Mouse (Mus musculus) G1E (cell line): ENCODE data around the gene Mpp6.

Experiments
- CTCF ChIP-seq: IDR thresholded peaks from 2 replicates; pipeline ENCODE4 v1.5.1; 2012; ENCODE audit warnings: low read depth, low read length, inconsistent platforms, mixed read lengths
- GATA1 ChIP-seq: IDR thresholded peaks from 2 replicates; pipeline ENCODE4 v1.6.1; 2012; ENCODE audit warnings: borderline replicate concordance, low read length, inconsistent platforms, mixed read lengths
- GATA2 ChIP-seq: IDR thresholded peaks from 2 replicates; pipeline ENCODE4 v1.6.1; 2012; ENCODE audit warnings: low read depth, low read length, inconsistent platforms, borderline replicate concordance
- POLR2AphosphoS5 ChIP-seq: IDR thresholded peaks from 2 replicates; pipeline ENCODE4 v1.6.1; 2012; ENCODE audit warnings: low read depth, low read length, inconsistent platforms; ENCODE audit not compliant: insufficient replicate concordance
- TAL1 ChIP-seq: conservative IDR thresholded peaks from 2 replicates; pipeline ENCODE4 v1.6.1; 2012; ENCODE audit warnings: low read depth, low read length, inconsistent platforms, mixed read lengths

DNA sequence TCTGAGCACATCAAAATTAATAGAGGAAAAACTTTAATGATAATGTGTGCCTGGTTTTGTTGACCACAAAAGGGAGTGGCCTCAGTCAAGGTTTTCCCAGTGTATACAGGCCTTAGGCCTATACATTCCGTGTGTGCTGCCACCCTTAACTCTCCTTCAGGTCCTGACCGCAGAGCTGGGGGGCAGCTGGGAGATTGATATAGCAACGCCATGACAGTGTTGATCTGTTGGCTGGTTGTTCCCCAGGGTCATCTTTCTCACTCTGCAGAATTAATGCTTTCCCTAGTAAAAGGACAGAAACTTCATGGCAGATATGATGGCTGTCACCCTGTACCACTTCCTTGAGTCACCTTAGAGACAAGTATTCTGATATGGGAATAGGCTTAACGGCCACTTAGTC, 94.3 kb downstream of the Mpp6 start:
- no peak for TF ChIP-seq CTCF
- no peak for TF ChIP-seq POLR2AphosphoS5
- no peak for TF ChIP-seq GATA2
- TF ChIP-seq GATA1 = no peak
- TF ChIP-seq TAL1 = no peak
